Mouse (Mus musculus) hindbrain, embryonic 10.5 days (tissue): ENCODE measurements at regions not wholly inside any gene's neighbourhood (a gene's known extent, or its start where the extent isn't known, plus 50 kb on each side); places are given as distances from the start of the nearest gene placed in this dataset.

Experiments
- DNase-seq: peaks from one replicate; pipeline ENCODE4 v3.0.0-alpha.2; 2017; ENCODE audit warnings: low spot score
- H3K27ac ChIP-seq: fragments of 300-500 bp; sonication (generic); 2 replicates; pipeline ENCODE4 v1.5.1; 2016; ENCODE audit warnings: mild to moderate bottlenecking, moderate library complexity
- H3K27me3 ChIP-seq: fragments of 300-500 bp; sonication (generic); 2 replicates; pipeline ENCODE4 v1.6.1; 2016; ENCODE audit warnings: mild to moderate bottlenecking; ENCODE audit not compliant: poor library complexity, insufficient read depth, severe bottlenecking
- H3K36me3 ChIP-seq: fragments of 300-500 bp; sonication (generic); 2 replicates; pipeline ENCODE4 v1.6.1; 2016; ENCODE audit warnings: mild to moderate bottlenecking, moderate library complexity
- H3K4me1 ChIP-seq: fragments of 300-500 bp; sonication (generic); replicated peaks from 2 replicates; pipeline ENCODE4 v1.6.1; 2016; ENCODE audit warnings: mild to moderate bottlenecking
- H3K4me3 ChIP-seq: fragments of 300-500 bp; sonication (generic); 2 replicates; pipeline ENCODE4 v1.5.1; 2016; ENCODE audit warnings: mild to moderate bottlenecking, moderate library complexity
- H3K9me3 ChIP-seq: fragments of 300-500 bp; sonication (generic); 2 replicates; pipeline ENCODE4 v1.6.1; 2016; ENCODE audit warnings: mild to moderate bottlenecking, moderate library complexity
- WGBS: fragments of 180-500 bp; shearing (Covaris S2); methylation state at CpG from one replicate; pipeline ENCODE4 v1.1.7; 2016; 5-methylcytosine and 5-hydroxymethylcytosine counted together

DNA sequence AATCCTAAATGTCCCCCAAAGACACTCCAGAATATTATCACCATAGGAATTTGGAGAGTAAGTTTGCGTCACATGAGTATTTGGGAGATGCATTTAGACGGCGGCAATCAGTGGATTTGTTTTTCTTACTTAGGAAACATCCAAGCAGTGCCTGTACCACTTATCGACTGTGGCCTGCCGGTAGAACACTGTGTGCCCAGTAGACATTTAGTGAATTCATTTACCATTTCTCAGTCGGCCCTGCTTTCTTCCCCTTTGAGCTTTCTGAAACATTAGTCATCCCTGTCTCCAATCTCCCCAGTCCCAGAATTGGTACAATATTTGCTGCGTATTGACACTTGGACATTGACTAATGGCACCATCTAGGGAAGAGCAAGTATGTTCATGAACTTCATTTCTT lies 391.7 kb upstream of the Tmpo start:
- H3K4me3 ChIP-seq = no peak overlapping the region
- peaks cover 9% of the 10 kb centered on the region for H3K4me1 ChIP-seq
- no peaks in the 10 kb centered on the region for H3K9me3 ChIP-seq
- H3K27me3 ChIP-seq = no peaks in the 10 kb centered on the region
- H3K36me3 ChIP-seq = no peaks in the 10 kb centered on the region
- 84% methylated on average over 7 of the region's 7 CpGs for WGBS
- DNase-seq = no peak
- H3K27ac ChIP-seq = no peak overlapping the region

GRCm38 (mm10) chr10:91569046-91569445 lies 387.9 kb upstream of the Tmpo start:
- no peaks in the 10 kb centered on the region for H3K36me3 ChIP-seq
- no peak overlapping the region for H3K4me3 ChIP-seq
- peaks cover 16% of the 10 kb centered on the region for H3K4me1 ChIP-seq
- DNase-seq = no peak
- WGBS = 87% methylated on average over 6 of the region's 6 CpGs
- no peaks in the 10 kb centered on the region for H3K27me3 ChIP-seq
- no peaks in the 10 kb centered on the region for H3K9me3 ChIP-seq
- no peak overlapping the region for H3K27ac ChIP-seq

GRCm38 (mm10) chr10:91566116-91566774 lies 385.1 kb upstream of the Tmpo start:
- Histone ChIP-seq H3K9me3 (no peaks in the 10 kb centered on the region), H3K4me1 (peaks cover 16% of the 10 kb centered on the region), H3K27ac (no peak overlapping the region), H3K36me3 (no peaks in the 10 kb centered on the region), H3K4me3 (no peak overlapping the region), H3K27me3 (no peaks in the 10 kb centered on the region)
- 65% methylated on average over 7 of the region's 7 CpGs for WGBS
- DNase-seq = no peak

- H3K36me3 ChIP-seq = no peaks in the 10 kb centered on the region
- no peak overlapping the region for H3K27ac ChIP-seq
- H3K9me3 ChIP-seq = no peaks in the 10 kb centered on the region
- H3K27me3 ChIP-seq = no peaks in the 10 kb centered on the region
- whole genome bisulfite sequencing = 89% methylated on average over 5 of the region's 5 CpGs
- H3K4me1 ChIP-seq = no peaks in the 10 kb centered on the region
- H3K4me3 ChIP-seq = no peak overlapping the region
- no peak for DNase-seq
Measured at GRCm38 (mm10) chr10:91559307-91559706, 378.2 kb upstream of the Tmpo start.

GRCm38 (mm10) chr10:91548071-91548470 lies 367.0 kb upstream of the Tmpo start:
- DNase-seq = no peak
- H3K27me3 ChIP-seq = no peaks in the 10 kb centered on the region
- H3K36me3 ChIP-seq = no peaks in the 10 kb centered on the region
- H3K9me3 ChIP-seq = no peaks in the 10 kb centered on the region
- 65% methylated on average over 4 of the region's 4 CpGs for WGBS
- peaks cover 3% of the 10 kb centered on the region; the same call in 1 of the 2 replicates for H3K4me1 ChIP-seq
- H3K4me3 ChIP-seq = no peak overlapping the region
- H3K27ac ChIP-seq = no peak overlapping the region

DNA sequence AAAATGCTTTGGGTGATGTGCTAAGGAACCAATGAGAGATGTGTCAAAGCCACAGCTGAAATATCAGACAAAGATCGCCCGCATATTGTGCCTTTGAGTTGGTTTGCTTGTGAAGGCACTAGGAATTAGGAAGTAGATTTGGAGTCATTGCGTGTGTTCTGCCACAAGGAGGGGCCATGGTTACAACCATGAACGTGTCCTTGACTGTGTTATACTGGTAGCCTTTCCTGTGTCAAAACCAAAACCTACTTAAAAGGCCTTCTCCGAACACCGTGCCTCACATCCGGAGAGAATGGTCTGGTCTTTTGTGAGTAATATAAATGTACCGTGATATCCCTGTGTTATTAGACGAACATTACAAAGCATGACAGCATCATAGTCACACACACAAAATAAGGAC lies 365.0 kb upstream of the Tmpo start:
- Histone ChIP-seq H3K27me3 (no peaks in the 10 kb centered on the region), H3K36me3 (no peaks in the 10 kb centered on the region), H3K9me3 (no peaks in the 10 kb centered on the region), H3K4me3 (no peak overlapping the region), H3K27ac (no peak overlapping the region), H3K4me1 (peaks cover 16% of the 10 kb centered on the region)
- DNase-seq = peak; percentile 39
- 63% methylated on average over 9 of the region's 9 CpGs for WGBS

DNA sequence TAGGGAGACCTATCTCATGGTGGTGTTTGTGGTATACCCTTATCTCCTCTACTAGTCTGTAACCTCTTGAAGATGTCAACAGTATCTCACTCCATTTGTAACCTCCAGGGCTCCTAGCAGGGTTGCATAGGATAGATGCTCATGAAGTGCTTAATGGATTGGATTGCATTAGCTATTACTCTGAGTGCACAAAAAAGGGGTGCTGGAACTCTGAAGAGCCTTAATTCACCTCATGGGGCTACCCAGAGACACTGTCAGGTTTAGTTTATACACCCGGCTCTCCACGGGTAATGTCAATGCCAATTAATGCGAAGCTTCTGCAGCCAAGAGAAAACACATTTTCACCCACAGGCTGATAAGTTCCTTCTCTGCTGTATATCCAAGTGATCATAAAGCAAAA lies 364.3 kb upstream of the Tmpo start:
- WGBS = 79% methylated on average over 3 of the region's 3 CpGs
- Histone ChIP-seq H3K36me3 (no peaks in the 10 kb centered on the region), H3K4me1 (peaks cover 16% of the 10 kb centered on the region), H3K4me3 (no peak overlapping the region), H3K27me3 (no peaks in the 10 kb centered on the region), H3K9me3 (no peaks in the 10 kb centered on the region), H3K27ac (no peak overlapping the region)
- DNase-seq = no peak

GRCm38 (mm10) chr10:91543167-91543918 lies 362.2 kb upstream of the Tmpo start:
- Histone ChIP-seq H3K36me3 (no peaks in the 10 kb centered on the region), H3K27ac (no peak overlapping the region), H3K27me3 (no peaks in the 10 kb centered on the region), H3K9me3 (no peaks in the 10 kb centered on the region), H3K4me1 (peaks cover 16% of the 10 kb centered on the region), H3K4me3 (no peak overlapping the region)
- WGBS = 82% methylated on average over 3 of the region's 3 CpGs
- DNase-seq = no peak

- 3% methylated on average over 9 of the region's 9 CpGs for WGBS
Measured at GRCm38 (mm10) chr10:91542201-91542604, 361.1 kb upstream of the Tmpo start.

GRCm38 (mm10) chr10:91537241-91537640 lies 356.1 kb upstream of the Tmpo start:
- Histone ChIP-seq H3K4me3 (no peak overlapping the region), H3K27ac (no peak overlapping the region), H3K4me1 (peaks cover 10% of the 10 kb centered on the region), H3K36me3 (no peaks in the 10 kb centered on the region), H3K9me3 (no peaks in the 10 kb centered on the region), H3K27me3 (no peaks in the 10 kb centered on the region)
- no peak for DNase-seq
- WGBS = 41% methylated on average over 8 of the region's 8 CpGs

More at GRCm38 (mm10) chr10:91542201-91542604, 361.1 kb upstream of the Tmpo start:
- Histone ChIP-seq H3K4me1 (peaks cover 16% of the 10 kb centered on the region), H3K4me3 (peak overlapping the region; percentile 6; the same call in 1 of the 2 replicates), H3K9me3 (no peaks in the 10 kb centered on the region), H3K27ac (no peak overlapping the region), H3K36me3 (no peaks in the 10 kb centered on the region), H3K27me3 (no peaks in the 10 kb centered on the region)
- DNase-seq = no peak

DNA sequence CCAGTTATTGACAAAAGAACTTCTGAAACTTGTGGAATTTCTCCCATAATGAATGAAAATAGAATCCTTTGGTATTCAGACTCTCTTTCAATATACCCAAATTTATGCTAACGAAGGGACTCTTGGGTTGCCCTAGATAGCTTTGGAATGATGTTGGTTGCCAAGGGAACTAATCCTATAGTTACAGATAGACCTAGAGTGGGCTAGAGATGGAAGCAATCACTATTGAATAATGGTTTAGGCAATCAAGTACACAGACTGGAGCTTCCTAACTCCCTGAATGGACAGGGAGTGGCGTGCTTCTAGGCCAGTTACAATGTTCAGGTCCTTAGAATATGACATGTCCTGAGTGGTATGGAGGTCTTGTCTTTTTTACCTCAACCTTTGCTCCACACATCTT lies 354.3 kb upstream of the Tmpo start:
- Histone ChIP-seq H3K27ac (no peak overlapping the region), H3K4me3 (no peak overlapping the region), H3K27me3 (no peaks in the 10 kb centered on the region), H3K4me1 (0 out of 2 replicates have a peak, but pooled peaks cover 2% of the 10 kb centered on the region), H3K36me3 (no peaks in the 10 kb centered on the region), H3K9me3 (no peaks in the 10 kb centered on the region)
- 83% methylated on average over 2 of the region's 2 CpGs for WGBS
- no peak for DNase-seq

- no peak for DNase-seq
- Histone ChIP-seq H3K9me3 (no peaks in the 10 kb centered on the region), H3K27ac (no peak overlapping the region), H3K4me3 (no peak overlapping the region), H3K4me1 (no peaks in the 10 kb centered on the region), H3K27me3 (no peaks in the 10 kb centered on the region), H3K36me3 (no peaks in the 10 kb centered on the region)
- 90% methylated on average over 2 of the region's 2 CpGs for WGBS
Measured at GRCm38 (mm10) chr10:91528305-91528704, 347.2 kb upstream of the Tmpo start.

GRCm38 (mm10) chr10:91521168-91521567 lies 340.1 kb upstream of the Tmpo start:
- Histone ChIP-seq H3K27me3 (no peaks in the 10 kb centered on the region), H3K27ac (no peak overlapping the region), H3K36me3 (no peaks in the 10 kb centered on the region), H3K4me3 (no peak overlapping the region), H3K4me1 (no peaks in the 10 kb centered on the region), H3K9me3 (no peaks in the 10 kb centered on the region)
- 80% methylated on average over 2 of the region's 2 CpGs for WGBS
- DNase-seq = no peak
